Mouse (Mus musculus) heart, postnatal 0 days (tissue): ENCODE results near the gene N6amt1.

Source experiments
- CTCF ChIP-seq: IDR thresholded peaks from 2 replicates; pipeline ENCODE4 v1.5.1; 2016; ENCODE audit warnings: antibody characterized with exemption, control low read depth, low read depth
- EP300 ChIP-seq: IDR thresholded peaks from 2 replicates; pipeline ENCODE4 v1.6.1; 2016; ENCODE audit warnings: antibody characterized with exemption, low read depth

DNA sequence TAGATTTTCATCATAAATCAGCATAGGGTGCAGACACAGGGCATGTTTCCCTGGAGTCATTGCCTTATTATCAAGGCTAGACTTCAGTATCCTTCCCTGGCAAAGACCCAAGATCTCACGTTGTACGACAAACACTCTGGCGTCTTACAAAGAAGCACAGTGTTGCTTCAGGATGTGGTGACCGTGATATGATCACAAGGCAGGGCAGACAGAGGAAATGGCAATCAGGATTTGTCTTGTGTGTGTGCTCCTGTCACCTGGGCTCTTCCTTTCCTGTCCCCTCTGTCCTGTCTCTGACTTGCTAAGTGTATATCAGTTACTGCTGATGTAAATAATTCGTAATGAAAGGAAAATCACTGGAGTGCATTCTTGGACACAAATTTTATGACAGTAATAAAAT lies 29.4 kb upstream of the N6amt1 start:
- no peak for TF ChIP-seq CTCF
- no peak for TF ChIP-seq EP300
